Mouse (Mus musculus) thymus, adult 18-20 months (tissue): ENCODE measurements around the gene Olfr744.
"Not testable (repeated sequence)": the region's sequence is repeated elsewhere in the genome, so short reads cannot be mapped to it uniquely, and the experiment has no call there.

Experiments
- DNase-seq, 2 experiments: peaks; one replicate each; pipeline ENCODE4 v3.0.0; 2022; ENCODE audit warnings: mixed read lengths in 2 of 2

Gene Olfr744

GRCm38 (mm10) chr14:50614579-50614978 is at the start of gene Olfr744:
Gene Olfr744, plus strand, starts transcription at chr14:50614879.
- no peak for DNase-seq

GRCm38 (mm10) chr14:50573056-50573455 is 41.6 kb upstream of the Olfr744 start:
- DNase-seq, result not testable (repeated sequence)

DNA sequence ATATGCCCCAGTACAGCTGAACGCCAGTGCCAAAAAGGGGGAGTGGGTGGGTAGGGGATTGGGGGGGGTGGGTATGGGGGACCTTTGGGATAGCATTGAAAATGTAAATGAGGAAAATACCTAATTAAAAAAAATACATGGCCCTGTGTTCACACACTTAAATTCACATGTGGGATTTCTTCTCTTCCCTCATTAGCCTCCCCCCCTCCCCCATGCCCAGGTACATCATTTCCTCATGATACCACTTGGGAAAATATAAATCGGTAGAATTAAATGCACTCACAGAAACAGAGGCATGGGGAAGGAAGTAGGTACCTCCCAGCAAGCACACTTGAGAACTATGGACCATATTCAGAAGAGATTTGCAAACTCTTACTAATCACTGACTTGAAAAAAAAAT is 24.4 kb downstream of the Olfr744 start, which contains the start of gene Olfr745:
Olfr745 (plus strand) TSS at position 301 of the 400 bp plus-strand sequence.
- no peak for DNase-seq

GRCm38 (mm10) chr14:50646783-50647182 is 32.1 kb downstream of the Olfr744 start, which contains the start of gene Olfr746:
Gene Olfr746, plus strand, starts transcription at chr14:50647083.
- DNase-seq, result no peak
